Mouse (Mus musculus) urinary bladder, postnatal 36 days (tissue): ENCODE measurements around the gene Armc9.

Source experiments
- DNase-seq, 2 experiments: peaks; one replicate each; pipeline ENCODE4 v3.0.0; 2022; ENCODE audit warnings: low spot score in 2 of 2, mixed read lengths in 1 of 2

Armc9 gene

GRCm38 (mm10) chr1:86154133-86154823 lies at the start of gene Armc9:
Gene Armc9 (plus strand): TSS chr1:86154780.
- peak; percentile 90 to 94 for DNase-seq

DNA sequence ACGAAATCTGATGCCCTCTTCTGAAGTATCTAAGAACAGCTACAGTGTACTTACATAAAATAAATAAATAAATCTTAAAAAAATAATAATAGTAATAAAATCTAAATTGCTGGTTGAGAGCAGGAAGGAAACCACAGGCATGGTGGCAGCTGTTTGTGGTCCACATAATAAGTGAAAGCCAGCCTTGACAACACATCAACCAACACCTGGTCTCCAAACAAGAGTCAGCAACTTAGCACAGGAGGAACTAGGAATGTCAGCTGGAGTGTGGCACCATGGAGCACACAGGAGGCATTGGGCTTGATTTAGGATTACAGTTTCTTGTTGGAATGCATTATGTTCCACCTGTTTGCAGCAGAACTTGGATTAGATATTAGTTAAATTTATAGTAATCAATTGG lies 49.5 kb upstream of the Armc9 start:
- no peak for DNase-seq

- DNase-seq: peak; percentile 18 to 30
Measured at GRCm38 (mm10) chr1:86111779-86112178, 42.8 kb upstream of the Armc9 start, which contains the start of gene Htr2b. Gene Htr2b (minus strand): TSS chr1:86111970.

DNA sequence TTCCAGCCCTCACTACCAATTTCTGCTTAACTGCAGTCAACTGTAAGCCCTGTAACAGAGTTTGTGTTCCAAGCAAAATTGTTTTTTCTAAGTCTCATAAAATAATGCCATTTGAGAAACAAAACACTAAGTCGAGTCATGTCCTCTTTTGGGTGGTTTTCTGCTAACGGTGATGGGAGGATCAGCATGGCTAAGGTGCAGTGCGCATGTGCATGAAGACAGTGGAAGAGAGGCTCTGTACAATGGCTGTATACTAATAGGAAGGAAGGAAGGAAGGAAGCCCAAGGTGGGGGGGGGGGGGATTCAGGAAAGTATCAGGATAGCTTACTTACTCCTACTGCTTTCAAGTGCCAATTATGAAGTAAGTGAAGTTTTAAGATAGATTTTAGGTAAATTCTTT lies 40.4 kb upstream of the Armc9 start:
- no peak for DNase-seq

- DNase-seq: no peak
Measured at GRCm38 (mm10) chr1:86119549-86119948, 35.0 kb upstream of the Armc9 start.

- DNase-seq: no peak
Measured at GRCm38 (mm10) chr1:86126036-86126435, 28.5 kb upstream of the Armc9 start.

- no peak for DNase-seq
Measured at GRCm38 (mm10) chr1:86133337-86133736, 21.2 kb upstream of the Armc9 start, which contains the start of gene Gm21972. Gene Gm21972 (plus strand): TSS chr1:86133637.

- no peak for DNase-seq
Measured at GRCm38 (mm10) chr1:86135315-86135714, 19.3 kb upstream of the Armc9 start.

DNA sequence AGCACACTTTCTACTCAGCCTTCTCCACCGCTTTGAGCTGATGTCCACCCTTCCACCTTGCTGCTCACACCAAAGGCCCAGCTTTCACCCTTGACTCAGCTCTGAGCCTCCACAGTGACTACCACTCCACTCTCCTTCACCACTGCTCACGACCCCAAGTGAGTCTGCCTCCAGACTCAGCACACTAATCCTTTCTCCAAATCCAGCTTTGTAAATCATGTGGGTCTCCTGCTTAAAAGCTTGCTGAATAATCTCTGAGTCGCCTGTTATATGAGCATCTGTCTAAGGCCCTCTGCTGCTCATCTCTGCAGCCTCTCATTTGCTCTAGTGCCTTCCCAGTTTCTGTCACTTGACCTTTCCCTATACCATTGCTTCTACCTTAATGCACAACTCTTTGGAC lies 13.5 kb upstream of the Armc9 start:
- no peak for DNase-seq

GRCm38 (mm10) chr1:86143165-86143564 lies 11.4 kb upstream of the Armc9 start:
- DNase-seq: no peak

- DNase-seq: no peak
Measured at GRCm38 (mm10) chr1:86144001-86144944, 10.3 kb upstream of the Armc9 start.

GRCm38 (mm10) chr1:86146293-86146692 lies 8.3 kb upstream of the Armc9 start:
- no peak for DNase-seq

GRCm38 (mm10) chr1:86147557-86147956 lies 7.0 kb upstream of the Armc9 start:
- peak in 1 of 2 experiments; percentile 12 for DNase-seq

- no peak for DNase-seq
Measured at GRCm38 (mm10) chr1:86148161-86148560, 6.4 kb upstream of the Armc9 start.

DNA sequence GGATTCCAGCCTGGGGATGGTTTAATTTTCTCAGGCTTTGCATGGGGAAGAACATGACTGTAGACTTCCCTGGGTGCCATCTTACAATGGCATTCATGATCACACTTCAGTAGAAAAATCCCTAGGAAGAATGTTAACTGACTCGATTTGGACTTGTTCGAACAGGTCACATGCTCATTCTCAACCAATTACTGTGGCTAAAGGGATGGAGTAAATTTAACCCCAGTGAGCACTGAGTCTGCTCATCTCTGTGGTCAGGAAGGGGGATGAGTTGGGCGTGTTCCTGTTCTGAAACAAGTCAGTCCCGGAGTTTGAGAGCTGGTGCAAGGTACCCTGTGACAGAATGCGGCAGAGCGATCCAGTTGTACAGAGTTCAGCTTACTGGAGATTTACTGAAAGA lies 3.7 kb upstream of the Armc9 start:
- no peak for DNase-seq

DNA sequence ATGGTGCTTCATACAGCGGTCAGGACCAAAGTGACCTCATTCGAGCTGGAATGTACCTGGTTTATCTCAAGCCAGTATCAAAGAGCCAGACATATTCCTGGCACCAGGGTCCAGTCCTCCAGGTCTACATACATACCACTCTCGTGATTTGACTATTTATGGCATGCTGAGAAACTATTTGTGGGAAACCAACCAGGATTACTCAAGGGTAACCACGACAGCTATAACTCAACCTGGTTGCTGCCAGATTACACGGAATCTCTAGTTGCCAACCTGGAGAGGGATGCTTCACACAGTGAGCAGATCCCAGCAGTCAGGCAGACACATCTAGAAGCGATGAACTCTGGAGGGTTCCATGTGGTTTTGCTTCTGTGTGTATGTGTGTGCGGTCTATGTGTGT lies 3.2 kb upstream of the Armc9 start:
- no peak for DNase-seq

- DNase-seq: no peak
Measured at GRCm38 (mm10) chr1:86152618-86153017, 2.0 kb upstream of the Armc9 start.

DNA sequence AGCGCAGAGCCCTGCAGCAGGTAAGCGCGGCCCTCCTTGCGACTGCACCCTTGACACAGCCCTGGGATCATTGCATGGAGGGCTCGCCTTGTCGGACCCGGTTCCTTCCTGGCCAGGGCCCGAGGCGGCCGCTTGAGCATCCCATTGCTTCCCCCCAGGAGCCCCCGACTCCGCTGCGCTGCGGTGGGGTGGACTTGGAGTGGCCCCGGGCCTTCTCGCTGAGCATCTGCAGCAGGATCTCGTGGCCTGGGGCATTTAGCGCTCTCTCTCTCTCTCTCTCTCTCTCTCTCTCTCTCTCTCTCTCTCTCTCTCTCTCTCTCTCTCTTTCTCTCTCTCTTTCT lies 214 bp downstream of the Armc9 start:
- DNase-seq: no peak

GRCm38 (mm10) chr1:86156075-86156474 lies 1.5 kb downstream of the Armc9 start:
- no peak for DNase-seq

DNA sequence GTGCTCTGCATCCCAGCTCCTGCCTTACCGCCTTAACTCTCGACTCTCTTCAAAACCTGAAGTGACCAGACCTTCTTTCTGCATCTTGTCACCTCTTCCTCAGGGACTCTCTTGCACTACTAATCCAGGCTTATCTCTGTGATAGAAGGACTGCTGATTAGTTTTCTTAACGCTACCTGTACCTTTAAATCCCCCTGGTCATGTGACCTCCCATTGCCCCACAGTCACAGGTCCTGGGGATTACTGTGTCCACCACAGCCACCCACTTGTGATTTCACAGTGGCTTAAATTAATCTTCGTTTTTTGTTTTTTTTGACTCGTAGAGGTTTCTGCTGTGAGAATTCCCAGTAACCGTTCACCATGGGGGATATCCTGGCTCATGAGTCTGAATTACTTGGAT lies 2.0 kb downstream of the Armc9 start:
- no peak for DNase-seq

GRCm38 (mm10) chr1:86160059-86160458 lies 5.5 kb downstream of the Armc9 start:
- DNase-seq: no peak

DNA sequence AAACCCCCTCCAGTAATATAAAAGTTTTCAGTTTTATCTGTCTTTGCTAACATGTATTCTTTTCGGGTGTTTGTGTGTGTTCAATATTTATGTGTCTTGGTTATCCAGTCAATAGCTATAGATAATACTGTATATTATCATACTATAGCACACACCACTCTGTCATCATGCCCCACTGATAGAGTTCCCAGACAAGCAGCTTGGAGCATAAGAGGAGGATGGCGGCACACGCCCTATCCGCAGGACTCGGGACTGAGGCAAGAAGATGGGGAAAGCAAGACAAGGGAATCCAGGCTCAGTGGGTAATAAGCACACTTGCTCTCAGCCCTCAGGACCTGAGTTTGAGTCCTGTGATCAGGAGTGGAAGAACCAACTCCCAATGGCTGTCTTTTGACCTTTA lies 5.9 kb downstream of the Armc9 start:
- no peak for DNase-seq

DNA sequence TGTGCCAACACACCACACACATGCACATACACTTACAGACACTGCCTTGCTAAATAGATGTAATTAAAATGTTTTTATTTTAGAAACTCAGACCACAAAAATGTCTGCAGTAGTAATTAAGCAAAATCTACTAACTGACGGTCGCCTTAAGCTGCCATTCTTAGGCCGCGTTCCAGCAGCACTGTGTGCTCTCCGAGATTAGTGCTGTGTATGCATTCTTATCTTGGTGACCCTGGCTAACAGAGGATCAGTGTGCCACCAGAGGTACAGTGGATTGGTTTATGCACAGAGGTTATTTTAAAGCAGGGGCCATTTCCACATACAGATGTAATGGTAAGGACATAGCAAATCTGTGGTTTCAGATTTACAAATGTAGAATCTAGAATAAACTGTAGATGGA lies 6.5 kb downstream of the Armc9 start:
- DNase-seq: no peak
